Mouse (Mus musculus) frontal cortex, adult (tissue): ENCODE measurements around the gene Rapgef6.

Experiments
- ATAC-seq: cut with Nextera tagmentation; 2 replicates; pipeline ENCODE4 v1.9.2; 2017; ENCODE audit warnings: mild to moderate bottlenecking, moderate library complexity, mixed read lengths; ENCODE audit not compliant: low TSS enrichment

Gene Rapgef6

GRCm38 (mm10) chr11:54522529-54523430, at the start of gene Rapgef6:
Gene Rapgef6 (plus strand): TSS chr11:54522847.
- peak; percentile 97 for ATAC-seq

DNA sequence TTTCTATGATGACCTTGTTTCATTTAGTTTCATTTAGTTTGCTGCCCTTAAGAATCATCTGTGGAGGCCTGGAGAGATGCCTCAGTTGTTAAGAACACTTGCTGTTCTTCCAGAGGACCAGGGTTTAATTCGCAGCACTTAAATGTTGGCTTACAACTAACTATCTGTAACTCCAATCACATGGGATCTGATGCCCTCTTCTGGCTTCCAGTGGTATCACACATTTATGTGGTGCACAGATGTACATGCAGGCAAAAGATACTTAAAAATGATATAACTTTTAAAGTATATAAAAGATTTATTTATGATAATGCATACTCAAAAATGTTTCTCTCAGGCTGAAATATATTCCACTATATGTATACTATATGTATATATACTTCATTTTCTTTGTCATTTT, 44.2 kb upstream of the Rapgef6 start:
- ATAC-seq = no peak

- ATAC-seq = no peak
These were observed 36.6 kb upstream of the Rapgef6 start for GRCm38 (mm10) chr11:54486041-54486440.

DNA sequence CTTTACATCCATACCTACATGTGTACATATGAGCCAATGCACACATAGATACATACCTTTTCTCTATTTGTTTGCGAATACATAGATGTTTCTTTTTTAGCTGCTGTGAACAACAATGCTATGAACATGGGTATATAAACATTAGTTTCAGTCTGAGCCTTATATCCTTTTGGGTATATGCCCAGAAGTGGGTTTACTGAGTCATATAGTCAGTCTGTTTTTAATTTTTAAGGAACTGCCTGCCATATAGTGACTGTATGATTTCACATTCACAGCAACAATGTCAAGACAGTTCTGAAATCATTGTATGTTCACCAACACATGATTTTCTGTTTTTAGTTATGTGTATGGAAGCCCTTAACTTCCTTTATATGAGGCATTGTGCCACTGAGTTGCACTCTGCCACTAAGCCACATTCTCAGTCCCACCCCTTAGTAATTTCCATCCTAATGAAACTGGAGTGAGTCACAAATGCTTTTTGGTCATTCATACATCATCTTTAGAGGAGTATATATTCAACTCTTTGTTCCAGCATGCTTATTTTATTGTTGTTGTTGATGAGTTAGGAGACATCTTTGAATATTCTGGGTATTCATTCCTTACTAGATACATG, 30.6 kb upstream of the Rapgef6 start:
- no peak for ATAC-seq

DNA sequence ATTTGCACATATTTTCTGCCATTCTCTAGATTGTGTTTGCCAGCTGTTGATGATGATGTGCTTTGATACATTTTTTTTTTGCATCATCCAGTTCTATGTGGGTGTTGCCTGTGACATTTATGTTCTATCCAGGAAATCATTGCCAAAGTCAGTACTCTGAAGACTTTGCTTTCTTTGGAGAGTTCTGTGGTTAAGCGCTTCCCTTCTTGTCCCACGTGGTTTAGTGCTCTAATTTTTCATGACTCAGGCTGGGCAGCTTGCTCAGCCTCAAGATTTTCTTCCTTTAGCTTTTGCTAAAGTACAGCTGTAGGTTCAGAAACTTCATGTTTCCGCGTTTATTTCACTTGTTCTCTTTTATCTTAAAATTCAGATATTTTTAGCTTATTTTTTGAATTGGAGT, 30.1 kb upstream of the Rapgef6 start:
- ATAC-seq = peak; percentile 72

DNA sequence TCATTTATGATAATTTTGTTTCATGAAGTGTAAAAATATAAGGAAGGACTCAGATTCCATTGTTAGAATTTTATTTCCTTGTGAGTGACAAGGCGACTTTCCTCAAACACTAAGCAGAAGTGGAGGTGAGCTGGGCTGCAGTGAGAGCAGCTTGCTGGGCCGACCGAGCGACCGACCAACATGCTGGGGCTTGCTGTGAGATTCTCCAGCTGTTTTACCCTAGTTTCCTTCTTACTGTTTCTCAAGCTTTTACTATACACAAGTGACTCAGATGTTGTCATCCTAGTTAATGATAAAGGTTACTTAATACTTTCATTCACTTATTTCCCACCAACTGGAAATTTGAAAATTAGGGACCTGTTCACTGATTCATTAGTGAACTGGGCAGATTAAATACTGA, 22.8 kb upstream of the Rapgef6 start:
- no peak for ATAC-seq

DNA sequence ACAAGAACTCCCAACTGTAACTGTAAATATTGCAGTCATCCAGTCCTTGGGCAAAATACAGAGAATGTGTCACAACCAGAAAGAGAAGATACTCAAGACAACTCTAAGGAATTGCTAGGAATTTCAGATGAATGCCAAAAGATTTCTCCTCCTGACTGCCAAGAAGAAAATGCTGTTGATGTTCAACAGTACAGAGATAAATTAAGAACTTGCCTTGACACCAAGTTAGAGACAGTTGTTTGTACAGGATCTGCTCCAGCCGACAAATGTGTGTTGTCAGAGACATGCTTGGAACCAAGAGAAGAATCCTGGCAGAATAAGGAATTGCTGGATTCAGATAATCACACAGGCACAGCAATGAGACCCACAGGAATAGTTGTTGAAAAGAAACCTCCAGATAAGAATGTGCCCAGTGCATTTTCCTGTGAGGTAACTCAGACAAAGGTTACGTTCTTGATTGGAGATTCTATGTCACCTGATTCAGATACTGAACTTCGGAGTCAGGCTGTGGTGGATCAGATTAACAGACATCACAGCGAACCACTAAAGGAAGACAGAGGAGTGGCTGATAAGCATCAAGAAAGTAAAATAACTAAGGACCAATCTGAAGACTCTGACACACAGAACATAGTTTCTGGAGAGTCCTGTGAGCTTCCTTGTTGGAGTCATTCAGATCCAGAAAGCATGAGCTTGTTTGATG, 20.0 kb upstream of the Rapgef6 start:
- peak; percentile 89 for ATAC-seq

DNA sequence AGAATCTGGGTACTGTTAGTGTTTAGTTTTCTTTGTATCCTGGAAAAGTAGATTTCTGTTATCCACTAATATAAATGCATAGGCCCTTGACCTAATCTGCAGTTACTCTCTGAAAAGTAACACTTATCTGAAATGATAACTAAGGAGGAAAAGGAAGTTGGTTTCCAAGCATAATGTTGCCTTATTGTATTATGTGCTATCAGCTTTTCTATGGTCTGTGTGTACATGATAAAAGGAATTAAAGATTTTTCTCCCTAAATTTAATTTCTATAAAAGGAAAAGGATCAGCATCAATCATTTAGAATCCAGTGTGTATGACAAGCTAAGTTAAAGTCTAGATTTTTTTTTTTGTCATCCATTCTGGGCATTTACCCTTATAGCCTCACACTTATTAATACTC, 9.1 kb upstream of the Rapgef6 start:
- ATAC-seq = no peak

DNA sequence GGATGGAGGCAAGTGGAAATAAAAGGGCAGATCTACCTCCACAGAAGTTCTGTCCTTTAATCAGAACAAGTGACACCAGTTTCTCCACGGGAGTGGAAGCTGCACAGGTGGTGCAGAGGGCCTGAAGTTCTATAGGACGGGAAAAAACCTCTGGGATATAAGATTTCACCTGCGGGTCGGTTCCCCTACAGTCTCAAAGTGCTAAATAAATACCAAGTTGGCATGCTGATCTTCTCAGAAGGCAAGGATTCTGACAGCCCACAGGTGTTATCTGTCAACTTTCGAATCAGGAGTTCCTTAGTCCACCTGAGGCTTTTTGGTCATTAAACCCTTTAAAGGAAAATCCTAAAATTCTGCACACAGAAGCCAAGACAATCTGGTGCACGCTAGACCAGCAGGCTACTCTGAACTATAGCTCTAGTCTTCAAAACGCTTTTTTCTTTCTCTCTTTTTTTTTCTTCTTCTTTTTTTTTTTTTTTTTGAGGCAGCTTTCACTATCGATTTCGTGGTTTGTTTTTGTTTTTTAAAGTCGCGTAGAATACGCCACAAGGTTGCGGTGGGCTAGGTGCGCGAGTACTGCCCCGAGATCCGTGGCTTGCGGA, 619 bp upstream of the Rapgef6 start:
- ATAC-seq = peak; percentile 9; the same call in 1 of the 2 replicates

- no peak for ATAC-seq
These were observed 869 bp downstream of the Rapgef6 start for GRCm38 (mm10) chr11:54523431-54524001.

DNA sequence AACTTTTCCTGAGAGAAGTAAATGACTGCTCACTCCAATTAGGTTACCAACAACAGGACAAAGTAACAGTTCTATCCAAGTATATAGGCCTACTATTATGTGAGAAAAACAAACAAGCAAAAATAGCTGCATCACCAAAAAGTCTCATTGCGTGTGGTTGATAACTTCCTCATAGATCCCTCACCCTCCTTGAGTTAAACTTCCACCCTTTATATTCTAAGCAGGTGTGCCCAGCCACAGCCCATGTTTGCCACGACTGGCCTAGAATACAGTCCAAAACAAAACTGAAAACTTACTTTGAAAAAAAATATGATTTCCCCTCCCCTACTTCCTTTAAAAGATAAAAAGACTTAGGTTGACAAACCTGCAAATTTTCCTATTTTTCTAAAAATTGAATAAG, 5.4 kb downstream of the Rapgef6 start:
- no peak for ATAC-seq

GRCm38 (mm10) chr11:54530391-54530790, 7.7 kb downstream of the Rapgef6 start:
- ATAC-seq = no peak

GRCm38 (mm10) chr11:54530916-54531315, 8.3 kb downstream of the Rapgef6 start:
- ATAC-seq = no peak

- no peak for ATAC-seq
These were observed 11.2 kb downstream of the Rapgef6 start for GRCm38 (mm10) chr11:54533834-54534233.

DNA sequence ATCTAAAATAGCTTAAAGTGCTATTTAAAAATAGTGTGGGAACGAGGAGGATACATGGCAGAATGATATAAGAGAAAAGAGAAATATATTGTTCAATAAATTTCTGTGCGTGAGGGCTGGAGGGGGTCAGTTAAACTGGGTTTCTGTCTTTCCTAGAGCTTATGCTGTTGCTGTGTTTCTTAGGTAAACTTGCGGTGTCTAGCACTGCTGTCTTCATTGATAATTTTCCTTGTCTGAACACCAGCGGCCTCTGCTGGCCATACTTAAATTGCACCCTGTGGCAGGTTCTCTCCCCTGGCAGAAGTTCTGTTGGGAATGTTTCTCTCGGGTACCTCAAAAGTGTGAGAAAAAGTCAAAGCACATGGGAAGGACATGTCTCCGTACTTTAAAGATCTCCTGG, 12.2 kb downstream of the Rapgef6 start:
- ATAC-seq = peak; percentile 50; the same call in 1 of the 2 replicates

DNA sequence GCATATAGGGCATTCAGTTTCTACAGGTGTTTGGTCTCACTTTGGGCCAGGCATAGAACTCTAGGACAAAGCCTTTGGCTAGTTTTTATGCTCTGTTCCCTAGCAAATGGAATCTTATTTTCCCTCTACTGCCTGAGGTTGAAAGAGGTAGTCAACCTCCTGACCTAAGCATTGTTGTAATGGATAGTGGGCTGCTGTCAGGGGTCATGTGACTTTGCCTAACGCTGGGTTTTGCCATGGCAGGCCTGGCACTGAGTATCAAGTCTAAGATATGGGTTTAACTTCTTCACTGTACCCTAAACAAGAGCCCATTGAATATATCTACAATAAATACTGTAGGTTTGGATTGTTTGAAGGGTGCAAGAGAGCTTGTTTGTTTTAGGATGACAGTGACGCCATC, 16.4 kb downstream of the Rapgef6 start:
- ATAC-seq = no peak

GRCm38 (mm10) chr11:54539486-54539885, 16.8 kb downstream of the Rapgef6 start:
- ATAC-seq = no peak

GRCm38 (mm10) chr11:54540328-54540727, 17.7 kb downstream of the Rapgef6 start:
- ATAC-seq = no peak; the same call in 1 of the 2 replicates

GRCm38 (mm10) chr11:54542414-54542813, 19.8 kb downstream of the Rapgef6 start:
- ATAC-seq = no peak

- ATAC-seq = no peak
These were observed 32.3 kb downstream of the Rapgef6 start for GRCm38 (mm10) chr11:54554970-54555369.

GRCm38 (mm10) chr11:54562761-54563160, 40.1 kb downstream of the Rapgef6 start:
- ATAC-seq = no peak

DNA sequence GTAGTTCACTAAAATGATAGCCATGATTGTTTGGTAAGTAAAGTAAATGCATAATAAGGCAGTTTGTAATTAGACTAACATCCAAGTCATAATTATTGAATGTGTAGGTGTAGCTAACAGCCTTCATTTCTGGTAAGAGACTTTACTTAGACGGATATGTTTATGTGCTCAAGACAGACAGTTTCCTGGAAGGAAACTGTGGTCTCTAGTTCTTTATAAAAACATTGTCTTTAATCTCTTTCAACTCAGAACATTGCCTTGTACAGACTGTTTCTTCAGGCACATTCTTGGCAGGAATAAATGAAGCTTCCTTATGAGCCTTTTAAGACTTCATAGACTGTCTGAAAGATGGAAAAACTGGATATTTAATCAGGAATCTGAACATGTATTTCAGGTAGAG, 45.3 kb downstream of the Rapgef6 start:
- no peak for ATAC-seq
